Mouse (Mus musculus) bone marrow, adult 2 months (tissue): ENCODE results near the gene Fgl2.

Experiments
- CTCF ChIP-seq: fragments of 200-500 bp; IDR thresholded peaks from 2 replicates; pipeline ENCODE4 v1.5.1; 2011; ENCODE audit warnings: low read length, control low read depth; ENCODE audit not compliant: control insufficient read depth, insufficient read depth
- POLR2A ChIP-seq: fragments of 200-500 bp; IDR thresholded peaks from 2 replicates; pipeline ENCODE4 v1.6.1; 2011; ENCODE audit warnings: low read depth, mild to moderate bottlenecking, control low read depth, low read length, borderline replicate concordance; ENCODE audit not compliant: control insufficient read depth

GRCm38 (mm10) chr5:21412056-21412455, 39.6 kb downstream of the Fgl2 start:
- no peak for TF ChIP-seq CTCF
- TF ChIP-seq POLR2A: no peak
